Mouse (Mus musculus) bone marrow macrophage, adult 2 months (primary cell): ENCODE measurements around the gene Arrb1.

Experiments used
- CTCF ChIP-seq: IDR thresholded peaks from 2 replicates; pipeline ENCODE4 v1.5.1; 2012; ENCODE audit warnings: low read depth, mild to moderate bottlenecking, low read length, moderate library complexity
- POLR2A ChIP-seq: IDR thresholded peaks from 2 replicates; pipeline ENCODE4 v1.6.1; 2012; ENCODE audit warnings: mild to moderate bottlenecking, low read depth, low read length, borderline replicate concordance

DNA sequence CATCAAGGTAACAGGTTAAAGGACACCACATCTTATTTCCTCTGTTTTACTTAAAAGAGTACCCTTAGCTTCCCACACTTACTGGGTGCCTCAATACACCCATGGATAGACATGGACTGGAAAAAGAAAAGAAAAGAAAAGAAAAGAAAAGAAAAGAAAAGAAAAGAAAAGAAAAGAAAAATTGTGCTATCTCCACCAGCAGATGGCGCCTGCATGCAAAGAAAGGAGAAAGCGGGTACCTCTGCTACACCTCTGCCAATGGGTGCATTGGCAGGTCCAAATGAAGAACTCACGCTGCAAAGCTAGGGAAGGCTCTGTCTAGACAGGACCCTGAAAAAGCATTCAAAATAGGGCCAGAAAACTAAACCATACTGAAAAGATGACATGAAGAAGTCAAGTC lies 83.6 kb downstream of the Arrb1 start:
- TF ChIP-seq POLR2A, result no peak
- peak; percentile 53; the same call in 1 of the 2 replicates for TF ChIP-seq CTCF
